Mouse (Mus musculus) urinary bladder, adult 18-20 months (tissue): ENCODE results near the gene Zfp366.

Experiments used
- DNase-seq, 2 experiments: peaks; one replicate each; pipeline ENCODE4 v3.0.0; 2022; ENCODE audit warnings: low spot score in 2 of 2, mixed read lengths in 2 of 2

The Zfp366 gene

GRCm38 (mm10) chr13:99225374-99226240 lies 41.0 kb downstream of the Zfp366 start:
- DNase-seq, result no peak

DNA sequence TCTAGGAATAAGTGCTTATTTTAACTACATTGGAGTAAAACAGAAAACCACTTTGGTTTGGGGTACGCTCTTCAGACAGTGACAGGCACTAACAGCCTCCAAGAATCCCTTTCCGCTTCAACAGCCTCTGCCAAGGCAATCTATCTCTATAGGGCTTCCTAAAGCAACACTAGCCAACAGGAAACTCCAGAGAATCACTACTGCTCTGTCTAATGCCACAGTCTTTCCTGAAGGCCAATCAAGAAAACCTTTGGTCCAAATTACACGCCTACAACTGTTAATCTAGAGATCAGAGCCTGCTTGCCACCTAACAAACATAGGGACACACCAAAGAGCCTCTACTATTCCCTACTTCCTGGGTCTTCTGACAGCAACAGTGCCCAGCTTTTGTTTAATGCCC lies 42.2 kb downstream of the Zfp366 start:
- no peak for DNase-seq

GRCm38 (mm10) chr13:99227456-99228250 lies 43.0 kb downstream of the Zfp366 start:
- no peak for DNase-seq

- DNase-seq, result no peak
Measured at GRCm38 (mm10) chr13:99228821-99229570, 44.4 kb downstream of the Zfp366 start.

DNA sequence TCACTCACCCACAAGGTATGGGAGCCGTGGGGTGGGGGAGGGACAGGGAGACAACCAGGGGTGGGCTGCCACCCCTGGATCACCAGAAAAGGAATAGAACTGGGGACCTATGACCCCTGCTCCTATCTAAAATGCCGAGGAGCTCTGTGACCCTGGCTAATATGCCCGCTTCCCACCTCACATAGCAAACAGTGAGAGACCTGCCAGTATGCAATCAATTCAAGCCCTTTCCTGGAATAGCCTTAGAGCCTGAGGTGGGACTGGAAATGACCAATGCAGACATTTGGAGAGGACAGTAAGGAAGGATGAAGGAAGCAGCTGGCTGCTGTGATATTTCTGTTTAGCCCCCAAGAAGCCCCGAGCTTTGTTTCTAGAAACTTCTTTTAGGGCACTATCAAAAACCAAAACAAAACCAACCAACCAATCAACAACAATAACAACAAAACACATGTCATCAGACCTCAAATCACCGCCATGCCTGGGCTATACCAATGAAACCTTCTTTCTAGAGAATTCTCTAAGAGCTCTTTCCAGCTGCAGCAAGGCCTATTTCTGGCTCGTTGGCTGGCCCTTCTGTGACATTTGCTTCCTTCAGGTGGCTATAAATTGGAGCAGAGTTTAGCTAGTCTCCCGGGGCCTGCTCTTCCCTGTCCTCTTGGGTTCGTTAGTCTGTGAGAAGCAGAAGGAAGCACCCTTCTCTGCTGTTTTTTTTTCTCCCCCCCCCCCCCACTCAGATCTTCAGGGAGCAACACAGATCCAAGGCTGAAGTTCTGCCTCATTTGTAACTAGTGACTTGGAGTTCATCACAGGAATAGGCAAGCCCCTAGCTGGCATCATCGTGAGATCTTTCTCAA lies 45.2 kb downstream of the Zfp366 start:
- DNase-seq, result no peak

GRCm38 (mm10) chr13:99230495-99230868 lies 45.9 kb downstream of the Zfp366 start:
- DNase-seq, result no peak

DNA sequence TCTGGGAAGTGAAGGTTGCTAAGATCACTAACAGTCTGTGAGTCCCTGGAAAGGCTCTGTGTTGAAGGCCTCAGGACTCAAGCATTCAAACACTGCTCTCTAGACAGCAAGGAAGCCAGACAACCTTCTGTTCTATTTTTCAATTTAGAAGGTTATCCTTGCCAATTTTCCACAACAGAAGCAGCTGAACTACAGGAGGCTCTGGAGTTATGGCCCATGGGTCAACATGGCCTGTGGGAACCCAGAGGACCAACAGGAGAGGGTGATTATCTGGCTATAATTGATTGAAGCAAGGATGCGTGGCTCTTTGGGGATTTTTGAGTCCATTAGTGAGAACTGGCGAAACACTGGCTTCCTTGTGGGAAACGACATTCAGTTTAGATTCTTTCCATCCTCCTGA lies 48.7 kb downstream of the Zfp366 start:
- DNase-seq, result no peak

GRCm38 (mm10) chr13:99233956-99234355 lies 49.3 kb downstream of the Zfp366 start:
- DNase-seq, result no peak

- DNase-seq, result no peak
Measured at GRCm38 (mm10) chr13:99235428-99236210, 51.0 kb downstream of the Zfp366 start.

GRCm38 (mm10) chr13:99236222-99236621 lies 51.6 kb downstream of the Zfp366 start:
- no peak for DNase-seq

DNA sequence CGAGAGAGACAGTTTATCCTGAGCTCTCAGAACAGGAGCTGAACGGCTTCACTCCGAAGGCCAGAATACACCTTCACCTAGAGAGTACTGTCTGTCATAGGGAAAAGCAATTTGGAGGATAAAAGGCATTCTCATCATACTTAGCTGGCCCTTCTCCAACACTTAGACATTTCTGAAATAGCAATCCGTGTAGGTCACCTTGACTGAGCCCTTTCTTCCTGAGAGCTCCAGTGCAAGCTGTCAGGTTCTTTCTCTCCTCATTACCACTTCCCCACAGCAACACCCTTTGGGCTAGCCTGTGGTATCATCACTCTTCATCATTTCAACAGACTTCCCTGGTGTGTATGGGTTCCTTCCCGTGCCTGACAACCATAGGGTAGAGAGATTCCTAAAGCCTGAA lies 52.5 kb downstream of the Zfp366 start:
- DNase-seq, result no peak

- DNase-seq, result no peak
Measured at GRCm38 (mm10) chr13:99237841-99238216, 53.2 kb downstream of the Zfp366 start.

DNA sequence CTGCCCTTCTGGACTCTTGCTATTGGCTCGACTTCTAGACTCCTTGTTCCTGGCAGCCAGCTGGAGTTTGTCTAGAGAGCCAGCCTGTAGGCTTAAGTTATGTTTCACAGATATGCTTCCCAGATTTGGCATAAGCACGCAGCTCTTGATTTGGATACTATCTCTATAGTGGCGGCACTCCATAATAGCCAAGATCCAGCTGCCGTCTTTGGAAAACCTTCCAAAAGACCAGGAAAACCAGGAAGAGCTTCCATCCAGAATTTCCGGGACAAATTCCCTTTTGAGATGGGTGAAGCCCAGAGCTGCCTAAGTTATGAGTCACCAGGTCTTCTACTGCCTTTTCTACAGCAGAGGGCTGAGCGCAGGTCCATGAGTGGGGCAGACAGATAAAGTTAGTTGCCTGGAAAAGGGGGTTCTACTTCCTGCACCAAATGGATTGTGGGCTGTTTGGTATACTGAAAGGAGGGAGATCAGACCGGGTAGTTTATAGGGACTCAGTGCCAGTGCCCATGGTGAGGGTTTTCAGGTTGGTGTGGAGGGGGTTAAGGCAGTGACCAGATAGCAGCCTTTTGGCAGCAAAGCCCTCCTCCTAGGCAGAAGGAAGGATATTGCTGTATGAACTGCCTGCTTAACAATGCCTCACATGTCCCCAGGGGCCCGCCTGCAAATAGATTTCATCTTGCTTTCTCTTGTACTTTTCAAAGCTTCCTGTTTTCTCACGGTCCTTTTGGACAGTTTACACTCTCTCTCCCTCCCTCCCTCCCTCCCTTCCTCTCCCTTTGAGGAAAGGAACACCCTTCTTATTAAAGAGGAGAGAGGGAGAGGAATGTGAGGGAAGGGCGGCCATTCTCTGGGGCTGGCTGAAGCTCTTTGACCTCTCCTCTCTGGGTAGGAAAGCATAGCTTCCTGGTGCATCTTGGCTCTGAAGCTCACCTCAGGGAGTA lies 53.9 kb downstream of the Zfp366 start:
- no peak for DNase-seq

- DNase-seq, result no peak
Measured at GRCm38 (mm10) chr13:99239161-99239530, 54.5 kb downstream of the Zfp366 start.

- no peak for DNase-seq
Measured at GRCm38 (mm10) chr13:99239741-99240140, 55.1 kb downstream of the Zfp366 start.

DNA sequence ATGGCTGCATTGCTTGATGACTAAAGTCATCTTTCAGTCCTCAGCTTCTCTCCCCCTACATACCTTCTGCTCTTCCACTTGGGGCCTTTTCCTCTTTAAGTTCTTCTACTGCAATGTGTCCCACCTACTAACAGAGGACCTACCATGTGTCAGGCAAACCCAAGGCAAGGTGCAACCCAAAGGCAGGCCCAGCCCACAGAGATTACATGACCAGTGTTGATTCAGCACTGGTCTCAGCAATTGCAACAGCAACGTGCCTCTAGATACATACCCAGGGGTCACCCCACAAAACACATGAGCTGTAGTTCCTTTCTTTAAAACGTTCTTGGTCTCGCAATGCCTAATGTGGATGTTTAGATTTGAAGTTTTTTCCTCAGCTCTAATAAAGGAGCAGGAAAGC lies 57.4 kb downstream of the Zfp366 start:
- DNase-seq, result no peak

GRCm38 (mm10) chr13:99242895-99243294 lies 58.3 kb downstream of the Zfp366 start:
- DNase-seq, result no peak

DNA sequence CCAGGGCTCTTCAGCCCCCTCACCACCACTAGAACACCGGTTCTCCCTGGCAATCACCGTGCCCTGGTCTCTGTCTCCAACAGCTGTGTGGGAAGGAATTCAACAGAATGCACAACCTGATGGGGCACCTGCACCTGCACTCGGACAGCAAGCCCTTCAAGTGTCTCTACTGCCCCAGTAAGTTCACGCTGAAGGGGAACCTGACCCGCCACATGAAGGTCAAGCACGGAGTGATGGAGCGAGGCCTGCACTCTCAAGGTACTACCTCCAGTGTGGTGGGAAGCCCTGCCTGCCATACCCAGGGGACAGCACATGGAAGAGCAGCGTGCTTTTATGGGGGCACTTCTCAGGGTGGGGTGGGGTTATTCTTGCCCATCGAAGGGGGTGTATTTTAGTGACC lies 59.2 kb downstream of the Zfp366 start:
- no peak for DNase-seq

GRCm38 (mm10) chr13:99244471-99244870 lies 59.8 kb downstream of the Zfp366 start:
- no peak for DNase-seq
